Mouse (Mus musculus) embryonic fibroblast, embryonic 13.5 days (primary cell): ENCODE results near the gene Basp1. TPM values are rescaled to one million over a fixed set of nuclear protein-coding genes. Genes with fewer than 3 reads are reported as not detected.

ENCODE experiments used
- H3K27ac ChIP-seq: 2 replicates; pipeline ENCODE4 v1.5.1; 2012; ENCODE audit warnings: low read length, control low read depth, inconsistent platforms; ENCODE audit not compliant: insufficient read depth
- H3K4me1 ChIP-seq: 2 replicates; pipeline ENCODE4 v1.6.1; 2011; ENCODE audit warnings: low read length; ENCODE audit not compliant: control insufficient read depth, insufficient read depth
- H3K4me3 ChIP-seq: 2 replicates; pipeline ENCODE4 v1.5.1; 2011; ENCODE audit warnings: mild to moderate bottlenecking, control low read depth, low read length; ENCODE audit not compliant: insufficient read depth
- CTCF ChIP-seq: IDR thresholded peaks from 2 replicates; pipeline ENCODE4 v1.5.1; 2011; ENCODE audit warnings: mild to moderate bottlenecking, control low read depth, low read length, moderate library complexity, borderline replicate concordance; ENCODE audit not compliant: insufficient read depth
- POLR2A ChIP-seq: IDR thresholded peaks from 2 replicates; pipeline ENCODE4 v1.6.1; 2011; ENCODE audit warnings: low read depth, mild to moderate bottlenecking, control low read depth, low read length, moderate library complexity
- polyA plus RNA-seq: library from polyadenylated mRNA; stranded (reverse); fragments of >200 nt; gene quantifications from 2 replicates; pipeline ENCODE4 v1.2.4, GENCODE M21; 2011; ENCODE audit warnings: low read depth; ENCODE audit not compliant: missing spikeins, insufficient read length

The Basp1 gene
- polyA plus RNA-seq, 1 experiment: 232 TPM

DNA sequence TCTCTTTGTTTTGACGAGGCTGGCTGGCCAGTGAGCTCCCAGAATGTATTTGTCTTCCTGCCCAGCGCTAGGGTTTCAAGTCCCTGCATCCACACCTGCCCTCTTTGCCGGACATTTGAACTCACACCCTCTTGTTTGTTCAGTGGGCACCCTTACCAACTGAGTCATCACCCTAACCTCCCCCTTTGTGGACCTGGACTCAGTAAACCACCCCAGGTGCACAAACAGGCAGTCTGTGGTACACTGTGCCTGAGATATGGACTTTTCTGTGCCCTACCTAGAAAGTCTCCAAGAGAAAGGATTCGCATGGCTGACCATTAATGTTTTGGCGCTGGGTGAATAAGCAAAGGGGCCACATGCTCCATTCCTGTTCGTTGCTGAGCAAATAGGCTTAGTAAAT is 70.3 kb downstream of the Basp1 start:
- H3K4me1 ChIP-seq: no peaks in the 10 kb centered on the region
- no peak for TF ChIP-seq POLR2A
- no peak overlapping the region for H3K27ac ChIP-seq
- no peak overlapping the region for H3K4me3 ChIP-seq

GRCm38 (mm10) chr15:25335277-25335676 is 78.3 kb downstream of the Basp1 start:
- Histone ChIP-seq H3K27ac (no peak overlapping the region), H3K4me3 (no peak overlapping the region), H3K4me1 (no peaks in the 10 kb centered on the region)
- TF ChIP-seq CTCF (no peak), POLR2A (no peak)

DNA sequence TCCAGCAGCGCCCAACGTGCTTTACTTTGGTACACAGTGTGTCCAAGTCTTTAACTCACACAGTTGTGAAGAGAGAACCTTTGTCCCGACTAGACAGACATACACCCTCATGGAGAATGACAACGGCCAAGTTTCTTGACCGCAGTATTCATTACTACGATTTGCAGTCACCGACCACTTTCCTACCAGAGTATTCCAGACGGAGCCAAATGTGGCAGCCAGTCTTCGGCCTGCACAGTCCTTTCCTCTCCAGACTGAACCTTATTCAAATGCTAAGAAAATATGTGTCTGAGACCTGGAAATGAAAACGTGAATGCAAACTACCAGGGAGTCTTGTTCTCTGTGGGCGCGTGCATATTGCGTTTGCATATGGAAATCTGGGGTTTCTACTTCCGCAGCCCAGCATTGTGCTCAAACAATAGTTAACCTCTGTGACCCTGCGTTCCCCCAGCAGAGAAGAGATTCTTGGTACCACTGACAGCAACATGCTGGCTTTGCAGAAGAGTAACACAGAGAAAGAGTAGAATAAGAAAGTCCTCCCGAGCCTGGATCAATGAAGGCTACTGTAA is 81.6 kb downstream of the Basp1 start:
- TF ChIP-seq POLR2A (no peak), CTCF (no peak)
- Histone ChIP-seq H3K4me3 (no peak overlapping the region), H3K27ac (no peak overlapping the region), H3K4me1 (no peaks in the 10 kb centered on the region)

- Histone ChIP-seq H3K4me3 (no peak overlapping the region), H3K4me1 (no peaks in the 10 kb centered on the region), H3K27ac (no peak overlapping the region)
- TF ChIP-seq POLR2A: no peak
- no peak for TF ChIP-seq CTCF
Measured at GRCm38 (mm10) chr15:25330946-25331345, 82.6 kb downstream of the Basp1 start.

DNA sequence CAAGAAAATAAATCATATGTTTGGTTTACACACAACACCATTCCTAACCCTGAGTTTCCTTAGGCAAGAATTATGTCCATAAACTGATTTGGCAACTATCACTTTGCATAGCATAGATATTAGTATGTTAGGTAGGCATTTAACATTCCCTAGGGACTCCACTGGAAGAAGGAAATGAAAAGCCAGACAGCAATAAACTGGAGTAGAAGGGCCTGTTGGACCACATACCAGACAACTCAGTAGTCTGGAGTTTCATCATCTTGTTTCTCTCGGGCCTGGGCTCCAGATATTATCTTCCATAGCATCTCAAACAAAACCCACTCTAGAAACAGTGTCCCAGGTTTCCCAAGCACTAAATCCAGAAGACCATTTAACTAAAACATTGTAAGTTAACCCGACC is 91.0 kb downstream of the Basp1 start:
- no peaks in the 10 kb centered on the region for H3K4me1 ChIP-seq
- no peak overlapping the region for H3K4me3 ChIP-seq
- TF ChIP-seq CTCF (no peak), POLR2A (no peak)
- H3K27ac ChIP-seq: 0 out of 2 replicates have a peak overlapping the region, but pooled peaks have one; percentile 57

GRCm38 (mm10) chr15:25322111-25322510 is 91.5 kb downstream of the Basp1 start:
- no peaks in the 10 kb centered on the region for H3K4me1 ChIP-seq
- no peak for TF ChIP-seq CTCF
- no peak overlapping the region for H3K4me3 ChIP-seq
- peak overlapping the region; percentile 34; the same call in 1 of the 2 replicates for H3K27ac ChIP-seq

DNA sequence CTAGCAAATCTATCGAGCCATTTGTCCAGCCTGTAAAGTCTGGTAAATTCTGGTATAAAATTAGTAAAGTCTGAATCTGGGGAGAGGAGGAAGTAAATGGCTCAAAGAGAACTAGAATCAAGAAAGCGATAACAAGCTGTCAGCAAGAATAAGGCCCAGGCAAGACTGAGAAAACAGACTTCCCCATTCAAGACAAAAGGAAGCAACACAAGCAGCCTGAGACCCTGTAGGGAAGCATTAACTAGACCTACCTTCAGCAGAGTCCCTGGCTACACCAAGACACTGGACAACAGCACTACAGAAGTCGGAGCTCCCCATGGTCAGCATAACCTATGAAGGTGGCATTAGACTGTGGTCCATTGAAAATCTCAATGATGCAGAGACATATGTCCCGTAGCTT is 91.9 kb downstream of the Basp1 start:
- TF ChIP-seq POLR2A (no peak), CTCF (no peak)
- H3K27ac ChIP-seq: no peak overlapping the region
- no peak overlapping the region for H3K4me3 ChIP-seq
- no peaks in the 10 kb centered on the region for H3K4me1 ChIP-seq

GRCm38 (mm10) chr15:25314471-25314870 is 99.1 kb downstream of the Basp1 start:
- H3K4me1 ChIP-seq: no peaks in the 10 kb centered on the region
- no peak overlapping the region for H3K27ac ChIP-seq
- TF ChIP-seq CTCF: no peak
- TF ChIP-seq POLR2A: no peak
- no peak overlapping the region for H3K4me3 ChIP-seq

Other genes starting within 250 kb of the Basp1 start
- gene Myo10, start 208.8 kb upstream of the Basp1 start, polyA plus RNA-seq: 47.8 and 49.9 TPM in 2 replicates